Mouse (Mus musculus) CH12.LX (cell line): Measurements from ENCODE around the gene Palmd. TPM values are rescaled to one million over a fixed set of nuclear protein-coding genes. Genes with fewer than 3 reads are reported as not detected.

Source experiments
- polyA plus RNA-seq: library from polyadenylated mRNA; unstranded; fragments of >175 nt; gene quantifications from 2 replicates; pipeline ENCODE4 v1.2.1, GENCODE M21; 2012; ENCODE audit warnings: low read depth; ENCODE audit not compliant: insufficient read length
- total RNA-seq, 2 experiments: library from RNA; depleted of rRNA; stranded (reverse); fragments of 300-350 nt in 1 of 2; fragments of >200 nt in 1 of 2; gene quantifications; 2 replicates each; pipeline ENCODE4 v1.2.3; 2012 to 2014

Gene Palmd
- total and polyA plus RNA-seq, 3 experiments = not detected

Other genes starting within 250 kb of the Palmd start
- gene Agl, start 160.8 kb downstream of the Palmd start, total RNA-seq (2012; rRNA removed) = 3.2 and 4.7 TPM in 2 replicates
- gene Agl, start 160.8 kb downstream of the Palmd start, total RNA-seq (2014; rRNA removed) = 5.2 and 5.7 TPM in 2 replicates
- gene Agl, start 160.8 kb downstream of the Palmd start, polyA plus RNA-seq = 5.7 and 5.8 TPM in 2 replicates
- 12.3 and 16.5 TPM in 2 replicates for gene Frrs1, start 109.5 kb downstream of the Palmd start, total RNA-seq (2012; rRNA removed)
- gene Frrs1, start 109.5 kb downstream of the Palmd start, total RNA-seq (2014; rRNA removed) = 11.0 and 13.1 TPM in 2 replicates
- 22.5 and 34.9 TPM in 2 replicates for gene Frrs1, start 109.5 kb downstream of the Palmd start, polyA plus RNA-seq
- not detected in 2 replicates for gene 4930455H04Rik, start 720 bp downstream of the Palmd start, total RNA-seq (2012; rRNA removed)
- not detected in 2 replicates for gene 4930455H04Rik, start 720 bp downstream of the Palmd start, total RNA-seq (2014; rRNA removed)
- not detected in 2 replicates for gene 4930455H04Rik, start 720 bp downstream of the Palmd start, polyA plus RNA-seq